Mouse (Mus musculus) bone marrow, adult 2 months (tissue): ENCODE measurements around the gene Calu.

Source experiments
- CTCF ChIP-seq: fragments of 200-500 bp; IDR thresholded peaks from 2 replicates; pipeline ENCODE4 v1.5.1; 2011; ENCODE audit warnings: low read length, control low read depth; ENCODE audit not compliant: control insufficient read depth, insufficient read depth
- POLR2A ChIP-seq: fragments of 200-500 bp; IDR thresholded peaks from 2 replicates; pipeline ENCODE4 v1.6.1; 2011; ENCODE audit warnings: low read depth, mild to moderate bottlenecking, control low read depth, low read length, borderline replicate concordance; ENCODE audit not compliant: control insufficient read depth

GRCm38 (mm10) chr6:29397575-29397974 lies 49.7 kb downstream of the Calu start:
- TF ChIP-seq CTCF (no peak), POLR2A (no peak)
